Mouse (Mus musculus): ENCODE results near the gene Foxo4. TPM values are rescaled to one million over a fixed set of nuclear protein-coding genes. Genes with fewer than 3 reads are reported as not detected.
A peak's percentile ranks its signal among the peaks of the same experiment; 100 is the strongest.

The Foxo4 gene
- total RNA-seq, 2 experiments from 2014 or later: 19.8 to 24.0 TPM

DNA sequence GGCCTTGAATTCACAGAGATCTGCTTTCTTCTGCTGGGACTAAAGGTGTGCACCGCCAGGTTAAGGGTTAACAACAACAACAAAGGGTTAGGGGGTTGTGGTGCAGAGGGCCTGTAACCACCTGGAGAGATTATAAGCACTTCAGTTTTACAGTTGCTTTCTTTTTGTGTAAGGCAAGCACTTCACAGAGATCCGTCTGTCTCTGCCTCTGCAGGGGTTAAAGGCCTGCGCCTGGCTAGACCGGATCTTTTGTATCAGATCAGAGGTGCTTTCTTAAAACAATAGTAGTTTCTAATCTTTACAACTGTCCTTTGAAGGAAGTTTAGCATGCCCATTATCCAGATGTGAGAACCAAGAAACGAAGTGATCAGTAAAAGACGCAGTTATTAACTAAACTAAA lies 19.1 kb downstream of the Foxo4 start:
- TF ChIP-seq CTCF (conservative IDR thresholded peaks at IDR 0.05): no peak
- no peak for DNase-seq (ENCODE audit: low spot score in 2 of 2)
- peak overlapping the region; percentile 79; the same call in 1 of the 2 replicates for H3K27ac ChIP-seq
- peak overlapping the region; percentile 68 for H3K4me3 ChIP-seq

GRCm38 (mm10) chrX:101273875-101274738 lies 19.8 kb downstream of the Foxo4 start, which contains the start of gene Med12:
Gene Med12 (plus strand): TSS chrX:101274030.
- Histone ChIP-seq H3K4me3 (peak within 1 kb of the TSS; percentile 68), H3K27ac (peak within 1 kb of the TSS; percentile 79)
- peak; percentile 72 to 82 for DNase-seq (ENCODE audit: low spot score in 2 of 2)
- no peak for TF ChIP-seq CTCF (conservative IDR thresholded peaks at IDR 0.05)

DNA sequence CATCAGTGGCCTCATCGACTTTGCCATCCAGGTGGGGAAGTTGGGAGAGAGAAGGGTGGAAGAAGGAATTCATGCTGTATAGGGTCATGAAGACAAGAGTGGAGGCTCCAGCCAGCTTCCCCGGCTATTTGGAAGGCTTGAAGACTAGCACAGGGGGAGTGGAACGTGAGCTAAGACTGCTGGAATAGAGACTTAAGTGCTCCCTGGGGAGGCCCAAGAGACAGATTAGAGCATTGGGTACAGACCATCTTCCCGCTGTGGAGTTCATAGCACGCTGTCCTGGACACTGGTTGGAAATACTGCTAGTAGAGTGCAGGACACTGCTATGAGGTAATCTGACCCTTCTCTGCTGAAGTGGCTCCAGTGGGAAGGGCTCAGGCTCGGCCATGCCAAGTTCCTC lies 28.5 kb downstream of the Foxo4 start:
- no peak for TF ChIP-seq CTCF (conservative IDR thresholded peaks at IDR 0.05)
- no peak overlapping the region for H3K4me3 ChIP-seq
- no peak overlapping the region for H3K27ac ChIP-seq

GRCm38 (mm10) chrX:101285534-101285933 lies 31.2 kb downstream of the Foxo4 start:
- no peak overlapping the region for H3K27ac ChIP-seq
- peak; percentile 63 to 69 for DNase-seq (ENCODE audit: low spot score in 2 of 2)
- peak; percentile 78 for TF ChIP-seq CTCF (conservative IDR thresholded peaks at IDR 0.05)
- no peak overlapping the region for H3K4me3 ChIP-seq

More for the DNA sequence above, 28.5 kb downstream of the Foxo4 start:
- DNase-seq (ENCODE audit: low spot score in 2 of 2): no peak

DNA sequence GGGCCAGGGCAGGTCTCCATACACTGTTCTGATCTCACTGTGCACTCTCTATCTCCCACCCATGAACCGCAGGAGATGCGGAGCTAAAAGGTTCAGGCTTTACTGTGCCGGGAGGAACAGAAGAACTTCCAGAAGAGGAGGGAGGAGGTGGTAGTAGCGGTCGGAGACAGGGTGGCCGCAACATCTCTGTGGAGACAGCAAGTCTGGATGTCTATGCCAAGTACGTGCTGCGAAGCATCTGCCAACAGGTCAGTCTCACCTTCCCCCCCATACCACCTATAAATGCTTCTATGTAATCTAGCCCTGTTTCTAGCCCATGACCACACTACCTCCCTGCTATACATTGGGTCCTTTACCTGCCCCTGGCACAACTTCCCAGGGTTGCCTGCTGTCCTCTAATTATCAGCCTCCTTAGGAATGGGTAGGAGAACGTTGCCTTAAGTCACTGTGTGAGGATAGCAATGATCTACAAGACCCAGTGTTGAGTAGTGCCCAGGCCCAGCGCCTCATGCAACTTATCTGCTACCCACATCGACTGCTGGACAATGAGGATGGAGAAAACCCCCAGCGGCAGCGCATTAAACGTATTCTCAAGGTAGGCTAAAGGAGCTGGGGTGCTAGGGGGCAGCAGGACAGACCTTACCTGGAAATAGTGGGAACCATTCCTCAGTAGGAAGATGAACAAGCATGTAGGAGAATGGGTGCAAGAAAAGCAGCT lies 31.8 kb downstream of the Foxo4 start:
- DNase-seq (ENCODE audit: low spot score in 2 of 2): no peak
- no peak overlapping the region for H3K27ac ChIP-seq
- TF ChIP-seq CTCF (conservative IDR thresholded peaks at IDR 0.05): no peak
- H3K4me3 ChIP-seq: no peak overlapping the region

GRCm38 (mm10) chrX:101287543-101287942 lies 33.2 kb downstream of the Foxo4 start:
- no peak for DNase-seq (ENCODE audit: low spot score in 2 of 2)
- Histone ChIP-seq H3K4me3 (no peak overlapping the region), H3K27ac (no peak overlapping the region)
- TF ChIP-seq CTCF (conservative IDR thresholded peaks at IDR 0.05): no peak

DNA sequence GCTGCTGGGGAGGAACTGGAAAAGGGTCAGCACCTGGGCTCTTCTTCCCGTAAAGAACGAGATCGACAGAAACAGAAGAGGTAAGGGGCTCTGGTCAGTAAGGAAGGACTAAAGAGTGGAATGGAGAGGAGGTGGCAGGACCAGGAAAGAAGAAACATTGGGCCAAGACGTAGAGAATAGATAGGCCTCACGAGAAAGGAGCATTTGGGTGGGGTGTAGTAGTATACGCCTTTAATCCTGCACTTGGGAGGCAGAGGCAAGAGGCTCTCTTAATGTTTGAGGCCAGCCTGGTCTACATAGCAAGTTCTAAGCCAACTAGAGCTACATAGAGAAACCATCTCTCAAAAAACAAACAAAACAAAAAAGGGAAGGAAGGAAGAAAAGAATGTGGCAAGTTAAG lies 34.1 kb downstream of the Foxo4 start:
- Histone ChIP-seq H3K27ac (no peak overlapping the region), H3K4me3 (no peak overlapping the region)
- no peak for DNase-seq (ENCODE audit: low spot score in 2 of 2)
- no peak for TF ChIP-seq CTCF (conservative IDR thresholded peaks at IDR 0.05)

GRCm38 (mm10) chrX:101289037-101289436 lies 34.7 kb downstream of the Foxo4 start:
- Histone ChIP-seq H3K27ac (no peak overlapping the region), H3K4me3 (no peak overlapping the region)
- DNase-seq (ENCODE audit: low spot score in 2 of 2): no peak
- TF ChIP-seq CTCF (conservative IDR thresholded peaks at IDR 0.05): no peak

GRCm38 (mm10) chrX:101290111-101290510 lies 35.8 kb downstream of the Foxo4 start:
- Histone ChIP-seq H3K27ac (no peak overlapping the region), H3K4me3 (no peak overlapping the region)
- TF ChIP-seq CTCF (conservative IDR thresholded peaks at IDR 0.05): no peak
- no peak for DNase-seq (ENCODE audit: low spot score in 2 of 2)

DNA sequence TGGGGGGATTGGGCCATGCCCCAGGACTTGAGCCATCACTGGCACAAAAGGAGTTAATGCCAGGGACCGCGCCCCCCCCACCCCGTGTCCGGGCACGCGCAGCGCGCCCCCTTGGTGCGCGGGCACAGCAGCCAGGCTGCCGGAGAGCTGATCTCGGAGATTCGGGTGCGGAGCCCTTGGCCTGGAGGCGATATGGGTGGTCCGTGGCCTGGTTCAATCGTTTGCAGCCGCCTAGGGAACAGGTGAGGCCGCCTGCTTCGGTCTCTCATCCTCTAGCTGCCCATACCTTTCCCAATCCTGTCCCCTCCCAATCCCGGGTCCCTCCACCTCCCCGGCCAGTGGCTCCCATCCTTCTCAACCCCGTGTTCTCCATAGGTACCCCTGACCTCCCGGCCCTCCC lies 44.7 kb downstream of the Foxo4 start, which contains the start of gene Nlgn3:
Gene Nlgn3, plus strand, starts transcription at position 114 of the 400 bp plus-strand sequence.
- peak within 1 kb of the TSS; percentile 72 for H3K4me3 ChIP-seq
- H3K27ac ChIP-seq: peak within 1 kb of the TSS; percentile 95
- no peak for TF ChIP-seq CTCF (conservative IDR thresholded peaks at IDR 0.05)
- DNase-seq (ENCODE audit: low spot score in 2 of 2): peak in 1 of 2 experiments; percentile 68

DNA sequence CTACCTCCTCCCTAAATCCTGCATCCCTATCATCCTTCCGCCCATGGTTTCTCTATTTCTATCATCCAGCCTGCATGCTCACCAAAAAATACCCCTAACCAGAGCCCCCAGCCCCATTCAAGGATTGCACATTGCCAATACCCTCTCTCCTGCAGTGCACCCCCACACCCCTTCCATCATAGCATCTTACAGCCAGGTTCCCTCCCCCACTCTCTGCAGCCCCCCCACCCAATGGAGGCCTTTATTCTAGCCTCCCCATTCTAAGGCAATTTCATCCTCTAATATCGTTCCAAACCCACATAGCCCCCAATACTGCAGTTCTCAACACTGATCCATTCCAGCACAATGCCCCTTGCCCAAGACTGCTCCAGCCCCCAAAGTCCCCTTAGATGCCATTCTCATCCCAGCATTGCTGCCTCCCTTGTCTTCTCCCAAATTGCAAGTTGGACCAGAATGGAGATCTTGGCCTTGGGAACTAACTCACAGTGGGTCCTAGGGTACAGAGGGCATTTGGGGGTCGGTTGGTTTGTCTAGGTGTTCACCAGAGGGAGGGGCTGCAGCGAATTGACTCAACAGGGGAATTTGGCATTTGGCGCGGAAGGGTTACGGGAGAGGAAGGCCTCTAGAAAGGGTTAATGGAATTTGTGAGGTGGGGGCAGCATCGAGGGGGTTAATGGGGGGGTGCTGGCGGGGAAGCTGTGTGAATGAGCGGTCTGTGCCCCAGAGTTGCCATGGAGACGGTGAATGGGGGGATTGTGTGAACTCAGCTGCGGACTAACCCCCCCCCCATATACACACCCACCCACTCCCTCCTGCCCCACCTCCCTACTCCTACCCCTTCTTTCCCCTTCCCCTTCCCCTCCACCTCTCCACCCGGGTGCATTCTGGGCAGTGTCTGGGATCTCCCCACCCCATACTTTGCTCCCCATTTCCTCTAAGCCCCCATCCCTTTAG lies 45.4 kb downstream of the Foxo4 start:
- DNase-seq (ENCODE audit: low spot score in 2 of 2): no peak
- peak overlapping the region; percentile 95 for H3K27ac ChIP-seq
- H3K4me3 ChIP-seq: peak overlapping the region; percentile 72
- no peak for TF ChIP-seq CTCF (conservative IDR thresholded peaks at IDR 0.05)

- TF ChIP-seq CTCF (conservative IDR thresholded peaks at IDR 0.05): no peak
- no peak for DNase-seq (ENCODE audit: low spot score in 2 of 2)
- H3K27ac ChIP-seq: peak overlapping the region; percentile 95; the same call in 1 of the 2 replicates
- H3K4me3 ChIP-seq: peak overlapping the region; percentile 72
Observed at GRCm38 (mm10) chrX:101300427-101301030, 46.2 kb downstream of the Foxo4 start.

Measured in layer of hippocampus, adult 2 months (tissue).